Mouse (Mus musculus): Measurements from ENCODE around the gene Mob2.

Mob2 gene

GRCm38 (mm10) chr7:142079365-142079764, 18.5 kb upstream of the Mob2 start:
- no peak for DNase-seq (ENCODE audit: low spot score in 2 of 2)

- peak in 1 of 2 experiments; percentile 63 for DNase-seq (ENCODE audit: low spot score in 2 of 2)
Measured at GRCm38 (mm10) chr7:142077138-142077537, 16.3 kb upstream of the Mob2 start.

GRCm38 (mm10) chr7:142074146-142074886, 13.5 kb upstream of the Mob2 start:
- DNase-seq (ENCODE audit: low spot score in 2 of 2) = no peak

GRCm38 (mm10) chr7:142071717-142072116, 10.9 kb upstream of the Mob2 start:
- no peak for DNase-seq (ENCODE audit: low spot score in 2 of 2)

GRCm38 (mm10) chr7:142071212-142071578, 10.3 kb upstream of the Mob2 start:
- DNase-seq (ENCODE audit: low spot score in 2 of 2) = peak in 1 of 2 experiments; percentile 31

- peak; percentile 65 to 73 for DNase-seq (ENCODE audit: low spot score in 2 of 2)
Measured at GRCm38 (mm10) chr7:142070458-142071211, 9.8 kb upstream of the Mob2 start.

- DNase-seq (ENCODE audit: low spot score in 2 of 2) = no peak
Measured at GRCm38 (mm10) chr7:142068429-142068828, 7.6 kb upstream of the Mob2 start.

- DNase-seq (ENCODE audit: low spot score in 2 of 2) = no peak
Measured at GRCm38 (mm10) chr7:142060185-142060930, 507 bp downstream of the Mob2 start.

GRCm38 (mm10) chr7:142059024-142059423, 1.8 kb downstream of the Mob2 start:
- no peak for DNase-seq (ENCODE audit: low spot score in 2 of 2)

GRCm38 (mm10) chr7:142057121-142057520, 3.7 kb downstream of the Mob2 start:
- DNase-seq (ENCODE audit: low spot score in 2 of 2) = no peak

- DNase-seq (ENCODE audit: low spot score in 2 of 2) = no peak
Measured at GRCm38 (mm10) chr7:142056601-142057061, 4.2 kb downstream of the Mob2 start.

GRCm38 (mm10) chr7:142055431-142055830, 5.4 kb downstream of the Mob2 start:
- DNase-seq (ENCODE audit: low spot score in 2 of 2) = no peak

GRCm38 (mm10) chr7:142050536-142050935, 10.3 kb downstream of the Mob2 start:
- DNase-seq (ENCODE audit: low spot score in 2 of 2) = no peak

- no peak for DNase-seq (ENCODE audit: low spot score in 2 of 2)
Measured at GRCm38 (mm10) chr7:142045932-142046331, 14.9 kb downstream of the Mob2 start.

GRCm38 (mm10) chr7:142045344-142045743, 15.5 kb downstream of the Mob2 start:
- no peak for DNase-seq (ENCODE audit: low spot score in 2 of 2)

GRCm38 (mm10) chr7:142040756-142041155, 20.1 kb downstream of the Mob2 start:
- no peak for DNase-seq (ENCODE audit: low spot score in 2 of 2)

GRCm38 (mm10) chr7:142037553-142038170, 23.2 kb downstream of the Mob2 start:
- peak in 1 of 2 experiments; percentile 33 for DNase-seq (ENCODE audit: low spot score in 2 of 2)

- no peak for DNase-seq (ENCODE audit: low spot score in 2 of 2)
Measured at GRCm38 (mm10) chr7:142035048-142035811, 25.6 kb downstream of the Mob2 start.

GRCm38 (mm10) chr7:142034198-142034597, 26.7 kb downstream of the Mob2 start:
- no peak for DNase-seq (ENCODE audit: low spot score in 2 of 2)

- no peak for DNase-seq (ENCODE audit: low spot score in 2 of 2)
Measured at GRCm38 (mm10) chr7:142030073-142030472, 30.8 kb downstream of the Mob2 start.

- DNase-seq (ENCODE audit: low spot score in 2 of 2) = no peak
Measured at GRCm38 (mm10) chr7:142025926-142026325, 34.9 kb downstream of the Mob2 start.

Measured in right cerebral cortex, postnatal 10 days (tissue).